Mouse (Mus musculus): ENCODE data around the gene H2afy2.

Gene H2afy2

GRCm38 (mm10) chr10:61723271-61723670 is 60.7 kb downstream of the H2afy2 start:
- no peak for DNase-seq (ENCODE audit: low spot score in 2 of 2)

GRCm38 (mm10) chr10:61722215-61722614 is 61.7 kb downstream of the H2afy2 start:
- DNase-seq (ENCODE audit: low spot score in 2 of 2), result no peak

GRCm38 (mm10) chr10:61720331-61720730 is 63.6 kb downstream of the H2afy2 start:
- DNase-seq (ENCODE audit: low spot score in 2 of 2), result no peak

- no peak for DNase-seq (ENCODE audit: low spot score in 2 of 2)
These were observed 66.3 kb downstream of the H2afy2 start for GRCm38 (mm10) chr10:61717406-61718296.

GRCm38 (mm10) chr10:61715996-61716864 is 67.7 kb downstream of the H2afy2 start:
- no peak for DNase-seq (ENCODE audit: low spot score in 2 of 2)

GRCm38 (mm10) chr10:61715462-61715837 is 68.5 kb downstream of the H2afy2 start:
- no peak for DNase-seq (ENCODE audit: low spot score in 2 of 2)

- peak; percentile 34 to 56 for DNase-seq (ENCODE audit: low spot score in 2 of 2)
These were observed 69.0 kb downstream of the H2afy2 start, which contains the start of gene Aifm2 for GRCm38 (mm10) chr10:61714771-61715461. Aifm2 (plus strand) TSS chr10:61715263.

GRCm38 (mm10) chr10:61714146-61714545 is 69.8 kb downstream of the H2afy2 start:
- DNase-seq (ENCODE audit: low spot score in 2 of 2), result peak in 1 of 2 experiments; percentile 20

GRCm38 (mm10) chr10:61713601-61714000 is 70.3 kb downstream of the H2afy2 start:
- no peak for DNase-seq (ENCODE audit: low spot score in 2 of 2)

GRCm38 (mm10) chr10:61706412-61707375 is 77.3 kb downstream of the H2afy2 start:
- no peak for DNase-seq (ENCODE audit: low spot score in 2 of 2)

GRCm38 (mm10) chr10:61704663-61705062 is 79.3 kb downstream of the H2afy2 start:
- DNase-seq (ENCODE audit: low spot score in 2 of 2), result no peak

GRCm38 (mm10) chr10:61697028-61697427 is 86.9 kb downstream of the H2afy2 start:
- no peak for DNase-seq (ENCODE audit: low spot score in 2 of 2)

GRCm38 (mm10) chr10:61696560-61696823 is 87.5 kb downstream of the H2afy2 start:
- no peak for DNase-seq (ENCODE audit: low spot score in 2 of 2)

- peak in 1 of 2 experiments; percentile 8 for DNase-seq (ENCODE audit: low spot score in 2 of 2)
These were observed 88.0 kb downstream of the H2afy2 start for GRCm38 (mm10) chr10:61695703-61696559.

GRCm38 (mm10) chr10:61694870-61695670 is 88.9 kb downstream of the H2afy2 start, which contains the start of gene Tysnd1:
Tysnd1 (plus strand) TSS chr10:61695514.
- peak; percentile 92 to 93 for DNase-seq (ENCODE audit: low spot score in 2 of 2)

- no peak for DNase-seq (ENCODE audit: low spot score in 2 of 2)
These were observed 90.4 kb downstream of the H2afy2 start for GRCm38 (mm10) chr10:61693563-61693962.

GRCm38 (mm10) chr10:61689405-61689804 is 94.5 kb downstream of the H2afy2 start:
- no peak for DNase-seq (ENCODE audit: low spot score in 2 of 2)
